Mouse (Mus musculus) MEL (cell line): ENCODE results near the gene Hspa12a.

Source experiments
- CTCF ChIP-seq, 3 experiments: IDR thresholded peaks in 2 of 3; conservative IDR thresholded peaks in 1 of 3; 2 replicates each; pipeline ENCODE4 v1.5.1; 2011 to 2012; ENCODE audit warnings: low read length in 3 of 3, low read depth in 2 of 3, mild to moderate bottlenecking in 2 of 3, improper control_type of control experiment in 1 of 3, inconsistent platforms in 1 of 3, mixed read lengths in 1 of 3, moderate library complexity in 1 of 3; ENCODE audit not compliant: control insufficient read depth in 1 of 3, insufficient read depth in 1 of 3, poor library complexity in 1 of 3, severe bottlenecking in 1 of 3
- E2F4 ChIP-seq: IDR thresholded peaks from 2 replicates; pipeline ENCODE4 v1.6.1; 2011; ENCODE audit warnings: low read depth, low read length, improper control_type of control experiment, borderline replicate concordance
- ETS1 ChIP-seq: IDR thresholded peaks from 2 replicates; pipeline ENCODE4 v1.6.1; 2012; ENCODE audit warnings: low read depth, mild to moderate bottlenecking, inconsistent platforms, low read length, improper control_type of control experiment, moderate library complexity
- GATA1 ChIP-seq: IDR thresholded peaks from 2 replicates; pipeline ENCODE4 v1.6.1; 2011; ENCODE audit warnings: low read depth, low read length, improper control_type of control experiment
- MAX ChIP-seq: IDR thresholded peaks from 2 replicates; pipeline ENCODE4 v1.6.1; 2011; ENCODE audit warnings: low read length, improper control_type of control experiment
- POLR2A ChIP-seq, 2 experiments: IDR thresholded peaks; 2 replicates each; pipeline ENCODE4 v1.6.1; 2011 to 2012; ENCODE audit warnings: low read length in 2 of 2, mild to moderate bottlenecking in 2 of 2, control low read depth in 1 of 2, improper control_type of control experiment in 1 of 2, low read depth in 1 of 2, moderate library complexity in 1 of 2; ENCODE audit not compliant: control insufficient read depth in 1 of 2, insufficient read depth in 1 of 2, poor library complexity in 1 of 2
- RAD21 ChIP-seq: IDR thresholded peaks from 2 replicates; pipeline ENCODE4 v1.6.1; 2011; ENCODE audit warnings: mild to moderate bottlenecking, low read depth, low read length, improper control_type of control experiment
- SIN3A ChIP-seq: IDR thresholded peaks from 2 replicates; pipeline ENCODE4 v1.6.1; 2012; ENCODE audit warnings: low read length, improper control_type of control experiment, inconsistent platforms
- TBP ChIP-seq: IDR thresholded peaks from 2 replicates; pipeline ENCODE4 v1.8.0; 2011; ENCODE audit warnings: low read depth, low read length, improper control_type of control experiment
- UBTF ChIP-seq: IDR thresholded peaks from 2 replicates; pipeline ENCODE4 v1.6.1; 2012; ENCODE audit warnings: low read depth, mild to moderate bottlenecking, inconsistent platforms, low read length, improper control_type of control experiment, moderate library complexity, borderline replicate concordance; ENCODE audit not compliant: insufficient read depth
- ZNF384 ChIP-seq: IDR thresholded peaks from 2 replicates; pipeline ENCODE4 v1.6.1; 2012; ENCODE audit warnings: low read depth, mild to moderate bottlenecking, inconsistent platforms, low read length, improper control_type of control experiment

GRCm38 (mm10) chr19:58910941-58911368 lies 32.5 kb downstream of the Hspa12a start:
- TF ChIP-seq RAD21 (no peak), MAX (no peak), SIN3A (no peak), ZNF384 (no peak), GATA1 (no peak), POLR2A (IDR thresholded peaks at IDR 0.05; ENCODE audit: control insufficient read depth in 1 of 2, insufficient read depth in 1 of 2, low read depth in 1 of 2, low read length in 2 of 2, poor library complexity in 1 of 2) (no peak), CTCF (IDR thresholded peaks at IDR 0.05 in 2 of 3, conservative IDR thresholded peaks at IDR 0.05 in 1 of 3; ENCODE audit: control insufficient read depth in 1 of 3, insufficient read depth in 1 of 3, low read depth in 2 of 3, low read length in 3 of 3, poor library complexity in 1 of 3, severe bottlenecking in 1 of 3) (peak in 2 of 3 experiments; percentile 23 to 36; a peak in 2 of 6 replicates), ETS1 (no peak), UBTF (no peak), E2F4 (no peak), TBP (no peak)
